Mouse (Mus musculus) granulocyte monocyte progenitor cell, adult 5-6 weeks (primary cell): ENCODE data around the gene Eif4g1. TPM values are rescaled to one million over a fixed set of nuclear protein-coding genes. Genes with fewer than 3 reads are reported as not detected.

Experiments used
- ATAC-seq: replicated peaks from 2 replicates; pipeline ENCODE4 v1.8.0; 2016; ENCODE audit warnings: mild to moderate bottlenecking, moderate TSS enrichment, inconsistent platforms; ENCODE audit not compliant: poor library complexity, severe bottlenecking
- total RNA-seq, 2 experiments: library from RNA; stranded (forward) in 1 of 2; stranded (reverse) in 1 of 2; fragments of 200-712, 200-1000 nt in 1 of 2; fragments of >200 nt in 1 of 2; fragmentation: Nextera tagmentation in 1 of 2; gene quantifications; 2 replicates each; pipeline ENCODE4 v1.2.3; 2014 to 2017

Gene Eif4g1
- total RNA-seq, 2 experiments from 2014 or later: 242 to 312 TPM

DNA sequence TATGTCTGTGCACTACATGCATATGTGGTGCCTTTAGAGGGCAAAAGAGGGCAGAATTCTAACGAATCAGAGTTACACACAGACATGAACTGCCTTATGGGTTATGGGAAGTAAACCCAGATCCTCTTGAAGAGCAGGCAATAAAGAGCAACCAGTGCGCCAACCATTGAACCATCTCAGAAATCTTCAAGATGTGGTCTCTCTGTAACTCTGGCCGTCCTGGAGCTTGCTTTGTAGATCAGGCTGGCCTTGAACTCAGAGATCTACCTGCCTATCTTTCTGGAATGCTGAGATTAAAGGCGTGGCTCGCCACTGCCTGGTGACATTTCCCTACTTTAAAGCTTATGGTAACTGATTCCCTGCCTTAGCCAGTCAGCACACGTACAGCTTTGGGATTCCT lies 3.8 kb downstream of the Eif4g1 start:
- no peak for ATAC-seq

DNA sequence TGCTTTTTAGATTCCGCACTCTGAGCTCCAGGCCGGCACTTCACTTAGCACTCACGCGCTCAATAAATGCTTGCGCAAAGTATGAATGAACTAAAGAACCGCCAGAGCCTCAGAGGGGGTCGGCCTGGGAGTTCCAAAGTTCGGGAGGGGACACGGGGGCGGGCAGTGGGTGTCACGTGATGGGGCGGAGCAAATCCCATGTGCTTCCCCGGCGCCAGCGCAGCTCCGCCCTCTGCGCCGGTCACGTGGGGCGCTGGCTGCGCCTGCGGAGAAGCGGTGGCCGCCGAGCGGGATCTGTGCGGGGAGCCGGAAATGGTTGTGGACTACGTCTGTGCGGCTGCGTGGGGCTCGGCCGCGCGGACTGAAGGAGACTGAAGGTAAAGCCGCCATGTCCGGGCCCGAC lies 4.4 kb downstream of the Eif4g1 start:
- ATAC-seq: peak; percentile 80

DNA sequence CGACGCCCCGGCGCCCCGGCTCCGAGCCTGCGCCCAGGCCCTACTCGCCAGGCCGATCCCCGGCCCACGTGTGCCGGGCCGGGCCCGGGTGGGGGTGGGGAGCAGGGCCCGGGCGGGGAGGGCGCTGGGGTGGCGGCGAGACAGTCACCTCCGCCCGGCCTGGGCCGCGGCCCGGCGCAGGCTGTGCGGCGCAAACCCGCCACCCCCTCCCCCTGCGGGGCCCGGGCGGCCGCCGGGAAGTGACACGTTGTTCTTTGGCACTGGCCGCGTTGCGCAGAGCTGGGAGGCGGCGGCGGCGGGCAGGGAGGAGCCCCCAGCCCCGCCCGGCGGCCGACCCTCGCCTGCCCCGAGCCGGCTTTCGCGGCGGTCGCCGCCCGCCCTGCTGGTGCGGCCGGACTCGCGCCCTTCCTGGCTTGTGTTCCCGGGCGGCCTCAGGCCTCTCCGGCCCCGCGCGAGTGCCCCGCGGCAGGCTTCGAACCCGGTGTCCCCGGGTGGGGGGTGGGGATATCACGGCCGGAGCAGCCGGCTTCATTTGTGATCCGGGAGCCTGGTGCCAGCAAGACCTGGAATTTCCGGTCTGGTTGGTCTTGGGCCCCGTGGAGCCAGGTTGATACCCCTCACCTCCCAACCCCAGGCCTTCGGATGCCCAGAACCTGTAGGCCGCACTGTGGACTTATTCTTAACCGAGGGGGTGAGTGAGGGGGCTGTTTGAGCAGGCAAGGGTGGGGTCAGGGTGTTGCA lies 5.0 kb downstream of the Eif4g1 start:
- peak; percentile 45 for ATAC-seq

DNA sequence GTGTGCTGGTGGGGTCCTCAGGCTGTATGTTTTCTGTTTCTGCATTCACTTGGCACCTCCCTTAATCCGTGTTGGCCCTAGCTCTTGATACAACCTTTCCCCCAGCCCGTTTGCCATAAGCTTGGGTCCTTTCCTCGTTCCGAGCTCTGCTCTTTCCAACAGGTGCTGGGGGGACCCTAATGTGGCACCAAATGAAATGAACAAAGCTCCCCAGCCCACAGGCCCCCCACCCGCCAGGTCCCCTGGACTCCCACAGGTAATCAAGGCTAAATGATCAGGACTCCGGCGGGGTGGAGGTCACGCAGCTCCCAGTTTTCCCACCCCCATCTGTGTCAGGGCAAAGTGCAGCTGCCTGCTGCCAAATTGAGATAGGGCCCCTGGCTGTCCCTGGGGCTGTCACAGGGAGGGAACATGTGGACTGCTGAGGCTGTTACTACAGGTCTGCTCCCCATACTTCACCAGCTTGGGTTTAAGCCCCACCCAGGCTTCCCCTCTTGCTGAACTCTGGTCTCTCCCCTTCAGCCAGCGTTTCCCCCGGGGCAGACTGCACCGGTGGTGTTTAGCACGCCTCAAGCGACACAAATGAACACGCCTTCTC lies 5.7 kb downstream of the Eif4g1 start:
- ATAC-seq: peak; percentile 33

DNA sequence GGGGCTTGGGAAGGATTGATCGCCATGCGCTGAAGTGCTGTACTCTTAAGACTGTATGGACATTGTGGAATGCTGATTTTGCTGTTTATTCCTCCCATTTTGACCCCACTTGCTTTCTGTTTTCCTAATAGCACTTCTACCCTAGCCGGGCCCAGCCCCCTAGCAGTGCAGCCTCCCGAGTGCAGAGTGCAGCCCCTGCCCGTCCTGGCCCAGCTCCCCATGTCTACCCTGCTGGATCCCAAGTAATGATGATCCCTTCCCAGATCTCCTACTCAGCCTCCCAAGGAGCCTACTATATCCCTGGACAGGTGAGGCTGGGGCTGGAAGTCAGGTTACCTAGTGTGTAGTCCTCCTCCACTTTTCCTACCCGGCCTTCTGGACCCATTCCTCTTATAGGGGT lies 7.1 kb downstream of the Eif4g1 start:
- no peak for ATAC-seq

DNA sequence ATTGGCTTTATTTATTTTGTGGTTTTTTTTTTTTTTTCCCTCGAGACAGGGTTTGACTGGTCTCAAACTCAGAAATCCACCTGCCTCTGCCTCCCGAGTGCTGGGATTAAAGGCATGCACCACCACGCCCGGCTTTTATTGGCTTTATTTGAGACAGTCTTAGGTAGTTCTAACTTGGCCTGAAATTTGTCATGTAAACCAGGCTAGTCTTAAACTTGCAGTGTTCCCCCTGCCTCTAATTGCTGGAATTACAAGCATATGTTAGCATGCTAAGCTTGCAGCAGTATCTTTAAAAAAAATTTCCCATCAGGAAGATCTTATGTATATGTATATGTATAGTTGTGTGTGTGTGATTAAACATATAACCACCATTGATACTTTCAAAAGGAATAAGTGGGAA lies 8.6 kb downstream of the Eif4g1 start:
- ATAC-seq: no peak

DNA sequence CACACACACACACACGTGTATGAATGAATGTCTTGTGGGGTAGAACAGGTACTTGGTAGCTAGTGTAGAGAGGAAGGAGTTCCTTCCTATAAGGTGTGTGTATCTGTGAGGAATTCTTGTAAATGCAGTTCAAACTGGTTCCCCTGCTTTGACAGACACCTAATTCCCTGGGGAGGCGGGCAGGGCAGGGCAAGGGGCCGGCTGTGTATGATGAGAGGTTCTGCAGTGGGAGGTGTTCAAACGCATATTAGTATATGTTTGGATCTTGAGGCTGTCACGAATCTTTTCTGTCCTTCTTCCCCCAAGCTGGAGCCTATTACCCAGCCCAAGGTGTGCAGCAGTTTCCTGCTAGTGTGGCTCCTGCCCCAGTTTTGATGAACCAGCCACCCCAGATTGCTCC lies 9.3 kb downstream of the Eif4g1 start:
- ATAC-seq: no peak

DNA sequence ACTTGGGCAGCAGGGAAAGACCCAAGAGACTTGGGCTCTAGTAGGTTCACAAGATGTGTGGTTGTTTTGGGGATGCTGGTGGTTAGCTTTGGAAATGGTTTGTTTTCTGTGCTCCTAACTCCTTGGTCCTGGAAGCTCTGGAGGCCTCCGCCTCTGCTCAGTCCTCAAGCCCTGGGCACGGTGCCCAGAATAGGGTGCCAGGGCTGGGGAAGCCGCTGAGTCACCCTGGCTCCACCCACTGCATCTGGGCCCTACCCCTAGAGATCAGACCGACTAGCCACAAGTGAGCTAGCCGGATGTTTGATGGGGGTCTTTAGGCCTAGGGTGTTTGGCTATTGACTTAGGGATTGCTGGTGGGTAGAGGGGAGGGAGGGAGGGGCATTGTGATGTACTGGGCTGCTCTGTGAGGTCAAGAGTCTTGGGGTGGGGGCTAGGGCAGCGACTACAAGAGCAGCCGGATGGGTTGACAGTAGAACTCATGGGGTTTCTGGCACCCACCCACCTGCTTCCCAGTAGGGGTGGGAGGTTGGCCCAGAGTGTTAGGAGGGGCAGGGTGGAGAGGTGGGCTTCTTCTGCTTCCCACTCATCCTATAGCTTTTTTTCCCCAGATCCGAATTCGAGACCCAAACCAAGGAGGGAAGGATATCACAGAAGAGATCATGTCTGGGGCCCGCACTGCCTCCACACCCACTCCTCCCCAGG lies 10.0 kb downstream of the Eif4g1 start:
- ATAC-seq: peak; percentile 77

DNA sequence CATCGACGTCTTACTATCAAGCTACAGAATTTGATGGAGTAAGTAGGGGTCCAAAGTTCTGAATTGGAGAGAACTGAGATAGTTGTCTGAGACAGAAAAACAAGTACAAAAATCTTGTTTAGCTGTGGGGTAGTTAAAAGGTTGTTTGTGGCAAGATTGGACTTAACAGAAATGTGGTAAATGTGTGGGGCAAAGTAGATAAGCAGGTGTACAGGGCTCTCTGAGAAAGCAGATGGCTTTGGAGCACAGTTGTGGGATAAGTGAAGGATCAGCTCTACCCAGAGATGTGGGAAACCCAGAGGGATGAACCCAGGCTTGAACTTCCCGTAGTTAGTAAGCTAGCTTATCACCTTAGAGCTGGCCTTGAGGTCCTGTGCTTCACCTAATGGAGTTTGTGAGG lies 22.7 kb downstream of the Eif4g1 start:
- no peak for ATAC-seq

DNA sequence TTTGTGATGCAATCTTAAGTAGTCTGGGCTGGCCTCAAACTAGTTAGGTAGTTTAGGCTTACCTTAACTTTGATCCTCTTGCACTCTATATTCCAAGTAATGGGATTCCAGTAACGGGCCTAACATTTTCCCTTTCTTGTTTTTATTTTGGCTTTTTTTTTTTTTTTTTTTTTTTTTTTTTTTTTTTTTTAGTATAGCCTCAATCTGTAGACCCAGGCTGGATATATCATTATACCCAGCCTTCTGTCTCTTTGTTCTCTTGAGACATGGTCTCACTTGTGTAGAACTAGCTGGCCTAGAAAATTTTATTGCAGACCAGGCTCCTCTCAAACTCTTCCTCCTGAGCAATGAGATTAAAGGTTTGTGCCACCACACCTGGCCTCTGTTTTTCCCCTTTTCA lies 23.5 kb downstream of the Eif4g1 start:
- no peak for ATAC-seq

DNA sequence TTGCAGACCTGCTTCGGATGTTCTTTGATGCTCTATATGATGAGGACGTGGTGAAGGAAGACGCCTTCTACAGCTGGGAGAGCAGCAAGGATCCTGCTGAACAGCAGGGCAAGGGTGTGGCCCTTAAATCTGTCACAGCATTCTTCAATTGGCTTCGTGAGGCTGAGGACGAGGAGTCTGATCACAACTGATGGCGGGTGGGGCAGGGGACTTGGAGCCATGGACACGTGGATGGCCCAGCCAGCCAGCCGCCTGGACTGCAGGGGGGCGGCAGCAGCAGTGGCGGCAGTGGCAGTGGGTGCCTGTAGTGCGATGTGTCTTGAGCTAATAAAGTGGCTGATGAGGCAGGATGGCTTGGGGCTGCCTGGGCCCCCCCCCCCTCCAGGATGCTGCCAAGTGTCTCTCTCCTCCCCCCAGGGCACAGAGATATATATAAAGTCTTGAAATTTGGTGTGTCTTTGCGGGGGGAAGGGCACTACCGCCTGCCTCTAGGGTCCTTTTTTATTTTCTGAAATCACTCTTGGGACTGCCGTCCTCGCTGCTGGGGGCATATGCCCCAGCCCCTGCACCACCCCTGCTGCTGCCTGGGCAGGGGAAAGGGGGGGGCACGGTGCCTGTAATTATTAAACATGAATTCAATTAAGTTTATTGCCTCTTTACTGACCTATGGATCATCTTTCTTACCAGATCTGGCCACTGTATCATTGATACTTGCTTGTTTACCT lies 24.3 kb downstream of the Eif4g1 start:
- no peak for ATAC-seq

DNA sequence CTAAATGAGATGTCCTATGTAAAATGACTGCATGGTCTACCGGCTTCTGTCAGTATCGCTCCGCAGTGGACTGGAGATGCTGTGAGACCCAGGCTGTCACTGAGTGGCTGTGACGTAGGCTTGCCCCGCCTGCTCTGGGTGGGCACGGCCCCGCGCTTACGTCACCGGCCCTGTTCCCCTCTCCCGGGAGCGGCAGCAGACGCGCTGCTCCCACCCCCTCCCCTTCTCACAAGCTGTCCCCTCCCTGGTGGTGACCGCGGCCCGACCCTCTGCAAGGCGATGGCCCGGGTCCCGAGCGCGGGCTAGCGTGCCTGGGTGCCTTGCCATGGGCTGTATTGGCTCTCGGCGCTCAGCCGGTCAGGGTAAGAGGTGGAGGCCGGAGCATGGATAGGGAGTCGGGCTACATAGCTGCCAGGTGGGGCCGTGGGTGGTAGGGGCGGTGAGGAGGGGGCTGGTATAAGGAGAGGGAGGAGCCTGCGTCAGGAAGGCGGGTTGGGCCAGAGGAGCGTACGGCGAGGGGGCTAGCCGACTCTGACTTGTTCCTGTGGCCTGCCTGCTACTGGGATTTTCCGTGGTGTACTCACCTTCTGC lies 25.1 kb downstream of the Eif4g1 start, which contains the start of gene Fam131a:
Gene Fam131a, plus strand, starts transcription at position 131 of the 591 bp plus-strand sequence.
- ATAC-seq: peak; percentile 86

DNA sequence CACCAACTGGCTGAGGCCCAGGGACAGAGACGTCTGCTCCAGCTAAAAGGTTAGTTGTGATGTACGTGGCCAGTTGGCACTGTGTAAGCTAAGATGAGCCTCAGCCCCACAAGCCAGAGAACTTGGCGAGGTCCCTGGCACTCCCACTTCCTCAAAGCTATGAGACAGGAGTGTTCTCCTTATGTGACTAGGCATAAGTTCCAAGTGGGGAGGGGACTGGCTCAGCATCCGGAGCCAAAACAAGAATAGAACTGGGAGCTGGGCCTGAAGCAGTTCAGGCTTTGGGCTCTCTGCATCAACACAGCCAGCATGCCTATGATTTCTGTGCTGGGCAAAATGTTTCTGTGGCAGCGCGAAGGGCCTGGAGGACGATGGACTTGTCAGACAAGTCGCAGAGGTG lies 26.7 kb downstream of the Eif4g1 start:
- ATAC-seq: peak; percentile 64

DNA sequence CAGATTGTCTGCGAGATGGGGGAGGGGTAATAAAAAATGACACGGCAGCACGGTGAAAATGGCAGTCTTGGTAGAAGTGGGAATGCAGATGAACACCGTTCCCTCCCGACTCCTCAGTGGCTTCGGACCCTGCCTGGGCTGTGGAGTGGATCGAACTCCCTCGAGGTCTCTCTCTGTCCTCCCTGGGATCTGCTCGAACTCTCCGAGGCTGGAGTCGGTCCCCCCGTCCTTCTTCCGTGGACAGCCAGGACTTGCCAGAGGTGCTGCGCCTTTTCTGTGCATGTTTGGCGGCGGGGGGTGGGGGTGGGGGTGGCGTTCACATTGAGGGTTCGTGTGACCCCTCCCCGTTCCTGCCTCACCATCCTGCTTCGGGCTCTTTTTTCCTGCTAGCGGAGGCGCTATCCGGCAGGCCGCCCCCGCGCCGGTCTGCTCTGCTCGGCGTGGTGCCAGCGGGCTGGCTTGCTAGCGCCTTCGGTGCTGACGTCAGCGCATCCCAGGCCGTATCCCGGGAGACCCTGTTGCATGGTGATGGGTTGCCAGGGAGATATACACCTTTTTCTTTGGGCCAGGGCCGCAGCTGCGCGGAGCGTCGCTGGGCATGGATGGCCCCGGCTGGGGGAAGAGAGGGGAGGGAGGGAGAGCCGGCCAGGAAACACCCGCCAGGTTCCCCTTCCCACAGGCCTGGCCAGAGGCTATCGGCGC lies 27.7 kb downstream of the Eif4g1 start:
- ATAC-seq: peak; percentile 14; the same call in 1 of the 2 replicates

DNA sequence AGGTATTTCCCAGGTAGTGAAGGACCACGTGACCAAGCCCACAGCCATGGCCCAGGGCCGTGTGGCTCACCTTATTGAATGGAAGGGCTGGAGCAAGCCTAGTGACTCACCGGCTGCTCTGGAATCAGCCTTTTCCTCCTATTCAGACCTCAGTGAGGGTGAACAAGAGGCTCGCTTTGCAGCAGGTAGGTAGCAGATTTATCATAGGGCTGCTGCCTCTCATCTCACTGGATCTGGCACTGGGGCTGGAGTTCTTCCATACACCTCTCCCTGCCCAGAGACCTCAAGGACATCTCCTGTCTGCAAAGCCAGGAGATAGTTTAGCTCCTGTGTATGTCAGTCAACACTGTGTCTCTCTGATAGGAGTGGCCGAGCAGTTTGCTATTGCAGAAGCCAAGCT lies 31.2 kb downstream of the Eif4g1 start:
- ATAC-seq: no peak

DNA sequence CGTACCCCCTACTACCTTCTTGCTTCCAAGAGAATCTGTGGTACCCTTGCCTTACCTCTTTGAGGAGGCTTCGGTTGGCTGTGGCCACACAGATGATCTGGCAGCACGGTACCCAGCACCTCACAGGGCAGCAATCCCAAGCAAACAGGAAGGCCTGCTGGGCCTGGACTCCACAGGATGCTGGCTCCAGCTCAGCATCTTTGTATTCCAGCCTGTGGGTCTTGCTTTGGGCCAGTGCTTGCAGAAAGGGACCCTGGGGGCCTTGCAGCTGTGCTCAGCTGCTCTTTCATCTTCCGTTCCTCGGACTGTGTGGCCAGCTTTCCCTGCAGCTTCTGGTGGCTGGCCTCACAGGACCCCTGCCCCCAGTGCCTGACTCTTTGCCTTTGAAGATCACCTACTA lies 31.9 kb downstream of the Eif4g1 start:
- ATAC-seq: no peak

DNA sequence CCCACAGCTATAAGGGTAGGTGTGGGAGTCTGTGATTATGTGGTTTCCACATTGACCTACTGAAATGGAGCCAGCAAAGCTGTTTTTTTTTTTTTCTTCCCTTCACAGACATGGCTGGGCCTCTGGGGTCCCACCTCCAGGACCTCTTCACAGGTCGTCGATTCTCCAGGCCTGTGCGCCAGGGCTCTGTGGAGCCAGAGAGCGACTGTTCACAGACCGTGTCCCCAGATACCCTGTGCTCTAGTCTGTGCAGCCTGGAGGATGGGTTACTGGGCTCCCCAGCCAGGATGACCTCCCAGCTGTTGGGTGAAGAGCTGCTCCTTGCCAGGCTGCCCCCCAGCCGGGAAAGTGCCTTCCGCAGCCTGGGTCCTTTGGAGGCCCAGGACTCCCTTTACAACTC lies 33.2 kb downstream of the Eif4g1 start:
- no peak for ATAC-seq

DNA sequence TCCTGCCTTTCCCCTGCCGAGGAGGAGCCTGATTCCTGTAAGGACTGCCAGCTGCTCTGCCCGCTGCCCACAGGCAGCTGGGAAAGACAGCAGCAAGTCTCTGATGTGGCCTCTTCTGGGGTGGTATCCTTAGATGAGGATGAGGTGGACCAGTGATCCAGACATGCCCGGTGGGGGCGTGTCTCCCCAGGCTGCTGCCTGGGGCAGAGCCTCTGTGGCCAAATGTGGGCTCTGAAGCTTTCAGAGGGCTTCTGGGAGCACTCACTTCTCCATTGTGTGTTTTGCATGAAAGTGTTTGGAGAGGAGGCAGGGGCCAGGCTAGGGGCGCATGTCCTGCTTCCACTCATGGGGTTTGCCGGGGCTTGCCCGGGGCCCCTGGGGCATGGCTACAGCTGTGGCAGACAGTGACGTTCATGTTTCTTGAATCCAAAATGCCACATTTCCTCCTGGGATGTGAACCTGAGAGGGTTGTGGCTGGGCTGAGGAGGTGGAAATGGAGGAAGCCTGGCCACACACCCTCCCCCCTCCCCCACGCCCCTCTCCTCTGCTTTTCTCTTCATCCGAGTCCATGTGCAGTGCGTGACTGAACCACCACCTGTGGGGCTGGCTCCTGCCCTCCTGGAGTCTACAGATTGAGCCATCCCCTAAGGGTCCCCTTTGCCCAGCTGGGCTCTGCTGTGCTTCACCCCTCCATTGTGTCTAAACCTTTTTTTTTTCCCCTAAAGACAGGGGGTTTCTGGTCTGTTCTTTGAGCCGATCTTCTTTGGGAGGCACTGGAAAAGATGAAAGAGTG lies 33.8 kb downstream of the Eif4g1 start:
- ATAC-seq: peak; percentile 17; the same call in 1 of the 2 replicates

DNA sequence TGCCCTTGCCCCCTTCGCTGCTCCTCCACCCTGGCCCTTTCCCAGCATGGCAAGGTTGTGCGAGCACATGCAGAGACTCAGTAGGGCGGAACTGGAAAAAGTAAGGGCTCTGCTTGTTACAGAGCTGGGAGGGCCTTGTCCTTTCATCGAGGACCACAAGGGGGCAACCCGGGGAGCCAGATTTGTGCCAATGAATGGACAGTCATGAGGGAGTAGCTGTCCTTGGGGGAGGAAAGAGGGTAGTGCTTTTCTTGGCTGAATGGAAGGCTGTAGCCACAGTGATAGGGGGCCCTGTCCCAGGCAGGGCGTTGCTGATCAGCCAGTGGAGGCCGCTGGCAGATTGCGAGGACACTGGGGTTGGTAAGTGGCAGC lies 34.4 kb downstream of the Eif4g1 start:
- ATAC-seq: peak; percentile 87
